Mouse (Mus musculus) midbrain, embryonic 14.5 days (tissue): Measurements from ENCODE around the gene Olfr845. TPM values are rescaled to one million over a fixed set of nuclear protein-coding genes. Genes with fewer than 3 reads are reported as not detected.

ENCODE experiments used
- ATAC-seq: fragments of 200-750 bp; cut with Nextera tagmentation; 2 replicates; pipeline ENCODE4 v1.8.0; 2017; ENCODE audit warnings: moderate number of reproducible peaks, moderate library complexity; ENCODE audit not compliant: low FRiP score, low TSS enrichment
- DNase-seq: peaks from one replicate; pipeline ENCODE4 v3.0.0-alpha.2; 2015
- H3K27ac ChIP-seq: fragments of 300-500 bp; sonication (generic); replicated peaks from 2 replicates; pipeline ENCODE4 v1.5.1; 2014; ENCODE audit warnings: mild to moderate bottlenecking, low read depth, low read length, moderate library complexity
- H3K27me3 ChIP-seq: fragments of 300-500 bp; sonication (generic); 2 replicates; pipeline ENCODE4 v1.6.1; 2014; ENCODE audit warnings: low read length, control low read depth, mixed read lengths; ENCODE audit not compliant: control insufficient read depth, insufficient read depth
- H3K36me3 ChIP-seq: fragments of 300-500 bp; sonication (generic); 2 replicates; pipeline ENCODE4 v1.6.1; 2014; ENCODE audit warnings: low read length, control low read depth; ENCODE audit not compliant: control insufficient read depth, insufficient read depth
- H3K4me1 ChIP-seq: fragments of 300-500 bp; sonication (generic); 2 replicates; pipeline ENCODE4 v1.6.1; 2014; ENCODE audit warnings: mild to moderate bottlenecking, antibody characterized with exemption, low read length, control low read depth; ENCODE audit not compliant: control insufficient read depth, insufficient read depth
- H3K4me2 ChIP-seq: fragments of 300-500 bp; sonication (generic); 2 replicates; pipeline ENCODE4 v1.6.1; 2014; ENCODE audit warnings: mild to moderate bottlenecking, low read length, moderate library complexity
- H3K4me3 ChIP-seq: fragments of 300-500 bp; sonication (generic); replicated peaks from 2 replicates; pipeline ENCODE4 v1.5.1; 2014; ENCODE audit warnings: low read depth, low read length
- H3K9ac ChIP-seq: fragments of 300-500 bp; sonication (generic); replicated peaks from 2 replicates; pipeline ENCODE4 v1.6.1; 2014; ENCODE audit warnings: mild to moderate bottlenecking, low read length, moderate library complexity
- H3K9me3 ChIP-seq: fragments of 300-500 bp; sonication (generic); 2 replicates; pipeline ENCODE4 v1.6.1; 2016; ENCODE audit warnings: low read length, control low read depth, mixed read lengths; ENCODE audit not compliant: control insufficient read depth
- WGBS: fragments of 180-500 bp; shearing (Covaris S2); extraction: QIAGEN DNeasy Blood & Tissue Kit; methylation state at CpG from one replicate; pipeline ENCODE4 v1.1.7; 2014; 5-methylcytosine and 5-hydroxymethylcytosine counted together
- polyA plus RNA-seq: library from polyadenylated mRNA; unstranded; fragments of >200 nt; fragmentation: Nextera tagmentation; extraction: Ambion mirVana; gene quantifications from 2 replicates; pipeline ENCODE4 v1.2.1, GENCODE M21; 2014

Olfr845 gene
- polyA plus RNA-seq = not detected in 2 replicates

DNA sequence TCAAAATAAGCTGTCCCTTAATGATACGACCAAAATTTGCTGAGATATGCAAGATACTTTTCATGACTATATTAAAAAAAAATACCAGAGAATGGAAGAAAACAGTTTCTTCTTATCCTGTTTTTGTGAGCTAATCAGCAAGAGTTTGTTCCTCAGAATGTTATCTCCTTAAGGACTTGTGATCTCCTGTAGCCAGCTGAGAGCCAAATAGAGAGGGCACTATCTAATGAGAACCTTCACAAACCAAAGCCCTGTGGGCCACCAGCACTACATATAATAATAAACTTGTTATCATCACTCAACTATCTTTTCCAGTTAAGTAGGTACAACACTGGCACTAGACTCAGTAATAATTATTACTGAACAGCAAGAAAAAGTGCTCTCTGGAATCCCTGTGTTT lies at the start of gene Olfr845:
Olfr845 (plus strand) TSS at position 301 of the 400 bp plus-strand sequence.
- Histone ChIP-seq H3K4me1 (no peaks in the 10 kb centered on the region), H3K4me3 (no peak within 1 kb of the TSS), H3K27ac (no peak within 1 kb of the TSS), H3K9ac (no peak within 1 kb of the TSS), H3K27me3 (no peaks in the 10 kb centered on the region), H3K9me3 (0 out of 2 replicates have a peak, but pooled peaks cover 3% of the 10 kb centered on the region), H3K4me2 (no peak within 1 kb of the TSS), H3K36me3 (no peaks in the 10 kb centered on the region)
- DNase-seq = no peak
- 71% methylated on average over 1 of the region's 1 CpGs for WGBS
- no peak for ATAC-seq

DNA sequence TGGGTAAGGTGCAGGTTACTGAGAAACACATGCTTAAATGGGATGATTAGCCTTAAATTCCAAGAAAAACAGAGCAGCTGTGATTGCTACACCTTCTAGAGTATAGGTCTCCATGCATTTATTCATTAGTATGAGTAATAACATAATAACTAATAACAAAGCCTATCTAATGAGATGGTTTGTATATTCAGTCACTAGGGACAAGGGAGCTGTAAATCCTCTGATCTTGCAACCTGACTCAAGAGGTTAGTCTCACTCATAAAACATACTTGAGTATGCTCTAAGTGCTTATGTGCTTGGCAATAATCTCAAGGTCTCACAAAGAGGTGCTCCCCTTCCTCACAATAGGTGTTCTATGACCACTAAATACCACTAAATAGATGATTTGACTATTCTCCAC lies 20.2 kb upstream of the Olfr845 start, which contains the start of gene Olfr844:
Olfr844 (plus strand) TSS at position 301 of the 400 bp plus-strand sequence.
- no peak within 1 kb of the TSS for H3K4me2 ChIP-seq
- H3K27me3 ChIP-seq = no peaks in the 10 kb centered on the region
- H3K36me3 ChIP-seq = no peaks in the 10 kb centered on the region
- H3K27ac ChIP-seq = no peak within 1 kb of the TSS
- no peaks in the 10 kb centered on the region for H3K4me1 ChIP-seq
- no peak for DNase-seq
- H3K9me3 ChIP-seq = peaks cover 16% of the 10 kb centered on the region
- no peak within 1 kb of the TSS for H3K4me3 ChIP-seq
- no peak within 1 kb of the TSS for H3K9ac ChIP-seq
- ATAC-seq = no peak

DNA sequence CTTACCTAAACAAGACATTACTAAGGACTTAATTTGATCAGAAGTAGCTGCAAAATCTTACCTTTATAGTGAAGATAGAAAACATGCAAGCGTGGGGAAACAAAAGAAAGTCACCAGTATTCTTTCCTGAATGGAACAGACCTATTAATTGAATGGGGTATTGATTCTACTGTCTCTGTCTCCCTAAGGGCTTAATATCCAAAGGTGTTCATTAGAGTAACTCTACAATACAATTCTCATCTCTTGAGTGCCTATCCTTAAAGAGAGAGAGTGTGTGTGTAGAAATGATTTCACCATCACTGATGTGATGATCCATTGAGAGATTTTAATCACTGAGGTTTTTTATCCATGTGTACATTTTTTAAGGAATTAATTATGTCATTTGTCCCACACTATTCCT lies 27.6 kb downstream of the Olfr845 start, which contains the start of gene Olfr846:
Olfr846 (minus strand) TSS at position 101 of the 400 bp plus-strand sequence.
- Histone ChIP-seq H3K4me3 (no peak within 1 kb of the TSS), H3K9me3 (peaks cover 14% of the 10 kb centered on the region; the same call in 1 of the 2 replicates), H3K4me2 (no peak within 1 kb of the TSS), H3K9ac (no peak within 1 kb of the TSS), H3K4me1 (no peaks in the 10 kb centered on the region), H3K27ac (no peak within 1 kb of the TSS), H3K36me3 (no peaks in the 10 kb centered on the region), H3K27me3 (no peaks in the 10 kb centered on the region)
- ATAC-seq (no peak), DNase-seq (no peak)
- WGBS = 53% methylated on average over 1 of the region's 1 CpGs

DNA sequence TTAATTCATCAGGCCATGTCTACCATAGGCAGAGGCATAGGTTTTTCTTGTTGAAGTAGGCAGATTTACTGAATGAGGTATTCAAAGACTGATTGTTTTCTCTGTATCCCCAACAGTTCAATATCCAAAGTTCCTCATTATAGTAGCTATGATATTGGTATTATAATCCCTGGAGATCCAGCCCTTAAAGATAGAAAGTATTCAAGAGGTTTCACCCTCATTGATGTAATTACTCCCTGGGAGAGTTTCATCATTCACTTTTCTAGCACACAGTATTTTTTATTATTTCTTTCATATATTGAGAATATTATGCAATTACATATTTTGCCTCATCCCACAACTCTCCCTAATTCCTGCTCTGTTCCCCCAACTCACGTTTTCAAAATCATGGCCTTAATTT lies 42.3 kb downstream of the Olfr845 start, which contains the start of gene Olfr847:
Olfr847 (minus strand) TSS at position 101 of the 400 bp plus-strand sequence.
- Histone ChIP-seq H3K27me3 (no peaks in the 10 kb centered on the region), H3K4me2 (no peak within 1 kb of the TSS), H3K4me3 (no peak within 1 kb of the TSS), H3K9ac (no peak within 1 kb of the TSS), H3K9me3 (no peaks in the 10 kb centered on the region), H3K36me3 (no peaks in the 10 kb centered on the region), H3K27ac (no peak within 1 kb of the TSS), H3K4me1 (no peaks in the 10 kb centered on the region)
- no peak for DNase-seq
- WGBS = 57% methylated on average over 1 of the region's 1 CpGs
- no peak for ATAC-seq

Other genes starting within 250 kb of the Olfr845 start
- gene Olfr836, start 216.1 kb upstream of the Olfr845 start, polyA plus RNA-seq = not detected in 2 replicates
- gene Olfr837, start 200.1 kb upstream of the Olfr845 start, polyA plus RNA-seq = not detected in 2 replicates
- gene Olfr839-ps1, start 159.1 kb upstream of the Olfr845 start, polyA plus RNA-seq = not detected in 2 replicates
- not detected in 2 replicates for gene Olfr843, start 84.5 kb upstream of the Olfr845 start, polyA plus RNA-seq
- not detected in 2 replicates for gene Olfr844, start 20.1 kb upstream of the Olfr845 start, polyA plus RNA-seq
- gene Olfr846, start 27.5 kb downstream of the Olfr845 start, polyA plus RNA-seq = not detected in 2 replicates
- gene Olfr847, start 42.2 kb downstream of the Olfr845 start, polyA plus RNA-seq = not detected in 2 replicates
- not detected in 2 replicates for gene Olfr849, start 103.8 kb downstream of the Olfr845 start, polyA plus RNA-seq
- gene Olfr850, start 141.8 kb downstream of the Olfr845 start, polyA plus RNA-seq = not detected in 2 replicates
- gene Olfr851, start 156.8 kb downstream of the Olfr845 start, polyA plus RNA-seq = not detected in 2 replicates
- gene Olfr853, start 204.6 kb downstream of the Olfr845 start, polyA plus RNA-seq = not detected in 2 replicates
- gene Olfr854, start 230.9 kb downstream of the Olfr845 start, polyA plus RNA-seq = not detected in 2 replicates
- not detected in 2 replicates for gene Olfr855, start 246.2 kb downstream of the Olfr845 start, polyA plus RNA-seq